Mouse (Mus musculus): ENCODE results near the gene Olfr177. TPM values are rescaled to one million over a fixed set of nuclear protein-coding genes. Genes with fewer than 3 reads are reported as not detected.

Olfr177 gene
- total RNA-seq (2015; ENCODE audit: low replicate concordance) (not detected in 2 replicates), total RNA-seq (2017; ENCODE audit: low replicate concordance) (not detected in 2 replicates)

- no peak for ATAC-seq (replicated peaks; ENCODE audit: low FRiP score, poor library complexity, severe bottlenecking)
Measured at GRCm38 (mm10) chr16:58874668-58875067, at the start of gene Olfr177. Olfr177 (minus strand) TSS chr16:58874768.

- ATAC-seq (replicated peaks; ENCODE audit: low FRiP score, poor library complexity, severe bottlenecking) = no peak
Measured at GRCm38 (mm10) chr16:58891963-58892362, 17.4 kb upstream of the Olfr177 start, which contains the start of gene Olfr178. Olfr178 (minus strand) TSS chr16:58892063.

GRCm38 (mm10) chr16:58884416-58884815, 9.8 kb upstream of the Olfr177 start:
- ATAC-seq (replicated peaks; ENCODE audit: low FRiP score, poor library complexity, severe bottlenecking) = no peak

- ATAC-seq (replicated peaks; ENCODE audit: low FRiP score, poor library complexity, severe bottlenecking) = no peak
Measured at GRCm38 (mm10) chr16:58861479-58861878, 13.1 kb downstream of the Olfr177 start.

- no peak for ATAC-seq (replicated peaks; ENCODE audit: low FRiP score, poor library complexity, severe bottlenecking)
Measured at GRCm38 (mm10) chr16:58860032-58860737, 14.4 kb downstream of the Olfr177 start.

- no peak for ATAC-seq (replicated peaks; ENCODE audit: low FRiP score, poor library complexity, severe bottlenecking)
Measured at GRCm38 (mm10) chr16:58826732-58827319, 47.7 kb downstream of the Olfr177 start, which contains the start of gene Olfr175-ps1. Olfr175-ps1 (minus strand) TSS chr16:58826782.

Other genes with a start within 250 kb of the Olfr177 start
- not detected in 2 replicates for gene E330017A01Rik, start 236.0 kb downstream of the Olfr177 start, total RNA-seq (2015; ENCODE audit: low replicate concordance)
- gene E330017A01Rik, start 236.0 kb downstream of the Olfr177 start, total RNA-seq (2017; ENCODE audit: low replicate concordance) = not detected in 2 replicates
- 1,198 and 1,327 TPM in 2 replicates for gene Cpox, start 204.5 kb downstream of the Olfr177 start, total RNA-seq (2015; ENCODE audit: low replicate concordance)
- gene Cpox, start 204.5 kb downstream of the Olfr177 start, total RNA-seq (2017; ENCODE audit: low replicate concordance) = 966 and 1,012 TPM in 2 replicates
- 1.1 TPM in 1 of 2 replicates, not detected in the other for gene Gpr15, start 155.7 kb downstream of the Olfr177 start, total RNA-seq (2015; ENCODE audit: low replicate concordance)
- not detected in 2 replicates for gene Gpr15, start 155.7 kb downstream of the Olfr177 start, total RNA-seq (2017; ENCODE audit: low replicate concordance)
- gene Cldnd1, start 146.9 kb downstream of the Olfr177 start, total RNA-seq (2015; ENCODE audit: low replicate concordance) = 27.2 and 30.6 TPM in 2 replicates
- gene Cldnd1, start 146.9 kb downstream of the Olfr177 start, total RNA-seq (2017; ENCODE audit: low replicate concordance) = 15.5 and 16.9 TPM in 2 replicates
- gene Olfr172, start 111.6 kb downstream of the Olfr177 start, total RNA-seq (2015; ENCODE audit: low replicate concordance) = not detected in 2 replicates
- gene Olfr172, start 111.6 kb downstream of the Olfr177 start, total RNA-seq (2017; ENCODE audit: low replicate concordance) = not detected in 2 replicates
- gene Olfr173, start 74.5 kb downstream of the Olfr177 start, total RNA-seq (2015; ENCODE audit: low replicate concordance) = not detected in 2 replicates
- not detected in 2 replicates for gene Olfr173, start 74.5 kb downstream of the Olfr177 start, total RNA-seq (2017; ENCODE audit: low replicate concordance)
- not detected in 2 replicates for gene Olfr175-ps1, start 48.0 kb downstream of the Olfr177 start, total RNA-seq (2015; ENCODE audit: low replicate concordance)
- not detected in 2 replicates for gene Olfr175-ps1, start 48.0 kb downstream of the Olfr177 start, total RNA-seq (2017; ENCODE audit: low replicate concordance)
- gene Olfr178, start 17.3 kb upstream of the Olfr177 start, total RNA-seq (2015; ENCODE audit: low replicate concordance) = not detected in 2 replicates
- gene Olfr178, start 17.3 kb upstream of the Olfr177 start, total RNA-seq (2017; ENCODE audit: low replicate concordance) = not detected in 2 replicates
- not detected in 2 replicates for gene Olfr181, start 54.0 kb upstream of the Olfr177 start, total RNA-seq (2015; ENCODE audit: low replicate concordance)
- gene Olfr181, start 54.0 kb upstream of the Olfr177 start, total RNA-seq (2017; ENCODE audit: low replicate concordance) = not detected in 2 replicates
- not detected in 2 replicates for gene Olfr180, start 54.6 kb upstream of the Olfr177 start, total RNA-seq (2015; ENCODE audit: low replicate concordance)
- gene Olfr180, start 54.6 kb upstream of the Olfr177 start, total RNA-seq (2017; ENCODE audit: low replicate concordance) = not detected in 2 replicates
- gene Olfr183, start 120.6 kb upstream of the Olfr177 start, total RNA-seq (2015; ENCODE audit: low replicate concordance) = not detected in 2 replicates
- gene Olfr183, start 120.6 kb upstream of the Olfr177 start, total RNA-seq (2017; ENCODE audit: low replicate concordance) = not detected in 2 replicates
- gene Olfr186, start 155.5 kb upstream of the Olfr177 start, total RNA-seq (2015; ENCODE audit: low replicate concordance) = not detected in 2 replicates
- not detected in 2 replicates for gene Olfr186, start 155.5 kb upstream of the Olfr177 start, total RNA-seq (2017; ENCODE audit: low replicate concordance)
- not detected in 2 replicates for gene Olfr187, start 165.0 kb upstream of the Olfr177 start, total RNA-seq (2015; ENCODE audit: low replicate concordance)
- gene Olfr187, start 165.0 kb upstream of the Olfr177 start, total RNA-seq (2017; ENCODE audit: low replicate concordance) = not detected in 2 replicates
- not detected in 2 replicates for gene Olfr190, start 203.2 kb upstream of the Olfr177 start, total RNA-seq (2015; ENCODE audit: low replicate concordance)
- gene Olfr190, start 203.2 kb upstream of the Olfr177 start, total RNA-seq (2017; ENCODE audit: low replicate concordance) = not detected in 2 replicates
- not detected in 2 replicates for gene Olfr191, start 215.1 kb upstream of the Olfr177 start, total RNA-seq (2015; ENCODE audit: low replicate concordance)
- not detected in 2 replicates for gene Olfr191, start 215.1 kb upstream of the Olfr177 start, total RNA-seq (2017; ENCODE audit: low replicate concordance)
- not detected in 2 replicates for gene Olfr193, start 237.1 kb upstream of the Olfr177 start, total RNA-seq (2015; ENCODE audit: low replicate concordance)
- not detected in 2 replicates for gene Olfr193, start 237.1 kb upstream of the Olfr177 start, total RNA-seq (2017; ENCODE audit: low replicate concordance)
- not detected in 2 replicates for gene Olfr194, start 246.3 kb upstream of the Olfr177 start, total RNA-seq (2015; ENCODE audit: low replicate concordance)
- not detected in 2 replicates for gene Olfr194, start 246.3 kb upstream of the Olfr177 start, total RNA-seq (2017; ENCODE audit: low replicate concordance)